Mouse (Mus musculus): ENCODE measurements around the gene Cyp2d11. TPM values are rescaled to one million over a fixed set of nuclear protein-coding genes. Genes with fewer than 3 reads are reported as not detected.
"Not testable (repeated sequence)": the region's sequence is repeated elsewhere in the genome, so short reads cannot be mapped to it uniquely, and the experiment has no call there.

The Cyp2d11 gene
- polyA plus RNA-seq, 1 experiment from 2014 or later, result not detected

GRCm38 (mm10) chr15:82416797-82417789 is 23.3 kb upstream of the Cyp2d11 start:
- Histone ChIP-seq H3K27ac (ENCODE audit: low read length) (0 out of 2 replicates have a peak overlapping the region, but pooled peaks have one; percentile 36), H3K4me2 (replicated peaks; ENCODE audit: low read depth, low read length) (peak overlapping the region; percentile 46), H3K9ac (replicated peaks; ENCODE audit: low read length) (peak overlapping the region; percentile 49), H3K9me3 (ENCODE audit: low read length) (no peaks in the 10 kb centered on the region), H3K36me3 (ENCODE audit: insufficient read depth, low read length) (no peaks in the 10 kb centered on the region), H3K27me3 (ENCODE audit: insufficient read depth, low read length) (no peaks in the 10 kb centered on the region), H3K4me3 (ENCODE audit: low read length) (0 out of 2 replicates have a peak overlapping the region, but pooled peaks have one; percentile 23), H3K4me1 (ENCODE audit: insufficient read depth, low read length) (peaks cover 9% of the 10 kb centered on the region; the same call in 1 of the 2 replicates)
- ATAC-seq (ENCODE audit: low FRiP score, low TSS enrichment), result peak; percentile 96
- WGBS, result 28% methylated on average over 15 of the region's 16 CpGs

DNA sequence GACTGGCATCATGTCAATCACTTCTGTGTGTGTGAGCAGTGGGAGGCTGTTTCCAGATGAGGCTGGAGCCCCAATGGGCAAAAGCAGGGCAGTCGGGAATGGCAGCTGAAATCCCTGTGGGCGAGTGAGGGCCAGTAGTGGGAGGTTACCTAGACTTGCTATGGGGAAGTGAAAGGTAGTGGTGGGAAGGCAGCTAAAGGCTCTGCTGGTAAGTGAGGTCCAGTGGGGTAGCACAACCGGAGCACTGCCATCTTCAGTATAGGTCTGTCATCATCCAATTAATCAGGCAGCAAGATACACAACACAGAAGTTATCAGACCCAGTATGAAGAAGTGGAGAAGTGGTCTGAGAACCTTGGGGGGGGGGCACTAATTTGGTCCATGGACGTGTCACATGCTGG is 13.7 kb upstream of the Cyp2d11 start:
- H3K27ac ChIP-seq (ENCODE audit: low read length), result no peak overlapping the region
- H3K27me3 ChIP-seq (ENCODE audit: insufficient read depth, low read length), result no peaks in the 10 kb centered on the region
- no peaks in the 10 kb centered on the region for H3K36me3 ChIP-seq (ENCODE audit: insufficient read depth, low read length)
- WGBS, result 76% methylated on average over 4 of the region's 4 CpGs
- H3K4me2 ChIP-seq (replicated peaks; ENCODE audit: low read depth, low read length), result no peak overlapping the region
- ATAC-seq (ENCODE audit: low FRiP score, low TSS enrichment), result no peak
- H3K9me3 ChIP-seq (ENCODE audit: low read length), result no peaks in the 10 kb centered on the region
- H3K4me3 ChIP-seq (ENCODE audit: low read length), result no peak overlapping the region
- no peaks in the 10 kb centered on the region for H3K4me1 ChIP-seq (ENCODE audit: insufficient read depth, low read length)
- no peak overlapping the region for H3K9ac ChIP-seq (replicated peaks; ENCODE audit: low read length)

- no peak within 1 kb of the TSS for H3K27ac ChIP-seq (ENCODE audit: low read length)
- H3K4me3 ChIP-seq (ENCODE audit: low read length), result no peak within 1 kb of the TSS
- H3K36me3 ChIP-seq (ENCODE audit: insufficient read depth, low read length), result no peaks in the 10 kb centered on the region
- no peak for ATAC-seq (ENCODE audit: low FRiP score, low TSS enrichment)
- H3K9ac ChIP-seq (replicated peaks; ENCODE audit: low read length), result no peak within 1 kb of the TSS
- WGBS, result 90% methylated on average over 6 of the region's 6 CpGs
- H3K4me1 ChIP-seq (ENCODE audit: insufficient read depth, low read length), result no peaks in the 10 kb centered on the region
- H3K9me3 ChIP-seq (ENCODE audit: low read length), result no peaks in the 10 kb centered on the region
- no peaks in the 10 kb centered on the region for H3K27me3 ChIP-seq (ENCODE audit: insufficient read depth, low read length)
- H3K4me2 ChIP-seq (replicated peaks; ENCODE audit: low read depth, low read length), result no peak within 1 kb of the TSS
These were observed 13.2 kb upstream of the Cyp2d11 start, which contains the start of gene Cyp2d10 for GRCm38 (mm10) chr15:82406981-82407380. TSS of gene Cyp2d10 (minus strand) at chr15:82407195.

DNA sequence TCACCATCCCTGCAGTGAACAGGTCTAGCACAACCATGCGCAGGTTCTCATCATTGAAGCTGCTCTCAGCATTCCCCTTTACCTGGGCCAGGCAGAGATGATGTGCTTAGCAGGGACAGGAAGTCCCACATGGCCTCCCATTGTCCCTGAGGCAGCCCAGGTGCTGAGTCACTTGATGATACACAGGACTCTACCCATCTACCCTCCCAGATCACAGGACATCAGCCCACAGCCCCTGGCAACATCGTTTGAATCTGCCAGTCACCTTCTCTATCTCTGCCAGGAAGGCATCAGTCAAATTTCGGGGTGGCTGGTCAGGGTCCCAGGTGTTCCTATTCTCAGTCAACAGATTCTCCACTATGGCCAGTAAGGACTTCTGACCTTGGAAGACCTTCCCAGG is 10.3 kb upstream of the Cyp2d11 start:
- Histone ChIP-seq H3K9ac (replicated peaks; ENCODE audit: low read length) (no peak overlapping the region), H3K36me3 (ENCODE audit: insufficient read depth, low read length) (no peaks in the 10 kb centered on the region), H3K4me3 (ENCODE audit: low read length) (no peak overlapping the region), H3K4me2 (replicated peaks; ENCODE audit: low read depth, low read length) (no peak overlapping the region), H3K9me3 (ENCODE audit: low read length) (no peaks in the 10 kb centered on the region), H3K27me3 (ENCODE audit: insufficient read depth, low read length) (no peaks in the 10 kb centered on the region), H3K4me1 (ENCODE audit: insufficient read depth, low read length) (no peaks in the 10 kb centered on the region), H3K27ac (ENCODE audit: low read length) (no peak overlapping the region)
- 81% methylated on average over 3 of the region's 3 CpGs for WGBS
- ATAC-seq (ENCODE audit: low FRiP score, low TSS enrichment), result no peak

DNA sequence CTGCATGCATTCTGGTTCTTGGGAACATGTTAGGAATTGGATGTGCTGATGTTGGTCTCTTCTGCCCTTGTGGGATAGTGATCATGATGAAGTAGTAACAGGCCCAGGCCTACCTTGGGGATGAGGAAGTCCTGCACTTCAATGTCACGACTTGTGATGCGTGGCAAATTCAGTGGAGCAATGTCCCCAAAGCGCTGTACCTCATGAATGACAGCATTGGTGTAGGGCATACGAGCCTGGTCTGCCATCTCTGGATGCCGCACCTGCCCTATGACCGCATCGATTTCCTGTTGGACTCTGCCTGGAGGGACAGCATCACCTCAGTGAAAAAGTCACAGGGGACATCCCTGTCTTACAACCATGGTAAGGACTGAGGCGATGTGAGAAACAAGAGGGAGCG is 9.8 kb upstream of the Cyp2d11 start:
- ATAC-seq (ENCODE audit: low FRiP score, low TSS enrichment), result no peak
- 92% methylated on average over 9 of the region's 9 CpGs for WGBS

DNA sequence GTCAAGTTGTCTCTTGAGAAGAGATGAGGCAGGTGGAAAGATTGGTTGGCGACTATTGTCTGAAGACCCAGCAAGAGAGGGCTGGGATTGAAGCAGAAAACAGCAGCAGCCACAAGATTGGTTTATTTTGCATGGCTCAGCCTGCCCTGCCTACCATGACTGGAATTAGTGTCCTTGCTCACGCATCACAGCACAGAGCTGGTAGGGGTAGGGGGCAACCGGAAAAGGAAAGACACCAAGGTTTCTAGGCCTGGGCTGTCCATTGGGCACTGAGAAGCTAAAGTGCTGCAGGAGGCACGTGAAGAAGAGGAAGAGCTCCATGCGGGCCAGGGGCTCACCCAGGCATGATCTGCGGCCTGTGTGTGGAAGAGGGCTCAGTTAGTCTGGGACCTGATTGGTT is 8.9 kb upstream of the Cyp2d11 start:
- no peaks in the 10 kb centered on the region for H3K9me3 ChIP-seq (ENCODE audit: low read length)
- no peak overlapping the region for H3K4me2 ChIP-seq (replicated peaks; ENCODE audit: low read depth, low read length)
- H3K4me3 ChIP-seq (ENCODE audit: low read length), result no peak overlapping the region
- WGBS, result 81% methylated on average over 6 of the region's 6 CpGs
- H3K4me1 ChIP-seq (ENCODE audit: insufficient read depth, low read length), result no peaks in the 10 kb centered on the region
- ATAC-seq (ENCODE audit: low FRiP score, low TSS enrichment), result no peak
- no peak overlapping the region for H3K9ac ChIP-seq (replicated peaks; ENCODE audit: low read length)
- no peaks in the 10 kb centered on the region for H3K36me3 ChIP-seq (ENCODE audit: insufficient read depth, low read length)
- H3K27me3 ChIP-seq (ENCODE audit: insufficient read depth, low read length), result no peaks in the 10 kb centered on the region
- no peak overlapping the region for H3K27ac ChIP-seq (ENCODE audit: low read length)

More for the DNA sequence above, 9.8 kb upstream of the Cyp2d11 start:
- Histone ChIP-seq H3K9ac (replicated peaks; ENCODE audit: low read length) (no peak overlapping the region), H3K4me2 (replicated peaks; ENCODE audit: low read depth, low read length) (no peak overlapping the region), H3K4me3 (ENCODE audit: low read length) (no peak overlapping the region), H3K9me3 (ENCODE audit: low read length) (no peaks in the 10 kb centered on the region), H3K27ac (ENCODE audit: low read length) (no peak overlapping the region), H3K4me1 (ENCODE audit: insufficient read depth, low read length) (no peaks in the 10 kb centered on the region), H3K36me3 (ENCODE audit: insufficient read depth, low read length) (no peaks in the 10 kb centered on the region), H3K27me3 (ENCODE audit: insufficient read depth, low read length) (no peaks in the 10 kb centered on the region)

- ATAC-seq (ENCODE audit: low FRiP score, low TSS enrichment), result no peak
- no peak overlapping the region for H3K9ac ChIP-seq (replicated peaks; ENCODE audit: low read length)
- no peaks in the 10 kb centered on the region for H3K4me1 ChIP-seq (ENCODE audit: insufficient read depth, low read length)
These were observed 8.3 kb upstream of the Cyp2d11 start for GRCm38 (mm10) chr15:82402106-82402505.

GRCm38 (mm10) chr15:82401516-82401915 is 7.7 kb upstream of the Cyp2d11 start:
- ATAC-seq (ENCODE audit: low FRiP score, low TSS enrichment), result no peak
- Histone ChIP-seq H3K27ac (ENCODE audit: low read length) (no peak overlapping the region), H3K4me2 (replicated peaks; ENCODE audit: low read depth, low read length) (no peak overlapping the region), H3K36me3 (ENCODE audit: insufficient read depth, low read length) (no peaks in the 10 kb centered on the region), H3K4me1 (ENCODE audit: insufficient read depth, low read length) (no peaks in the 10 kb centered on the region), H3K4me3 (ENCODE audit: low read length) (no peak overlapping the region), H3K9ac (replicated peaks; ENCODE audit: low read length) (no peak overlapping the region), H3K27me3 (ENCODE audit: insufficient read depth, low read length) (no peaks in the 10 kb centered on the region), H3K9me3 (ENCODE audit: low read length) (no peaks in the 10 kb centered on the region)
- WGBS, result 58% methylated on average over 2 of the region's 2 CpGs

More at GRCm38 (mm10) chr15:82402106-82402505, 8.3 kb upstream of the Cyp2d11 start:
- Histone ChIP-seq H3K9me3 (ENCODE audit: low read length) (no peaks in the 10 kb centered on the region), H3K36me3 (ENCODE audit: insufficient read depth, low read length) (no peaks in the 10 kb centered on the region), H3K4me3 (ENCODE audit: low read length) (no peak overlapping the region), H3K4me2 (replicated peaks; ENCODE audit: low read depth, low read length) (no peak overlapping the region), H3K27me3 (ENCODE audit: insufficient read depth, low read length) (no peaks in the 10 kb centered on the region), H3K27ac (ENCODE audit: low read length) (no peak overlapping the region)

DNA sequence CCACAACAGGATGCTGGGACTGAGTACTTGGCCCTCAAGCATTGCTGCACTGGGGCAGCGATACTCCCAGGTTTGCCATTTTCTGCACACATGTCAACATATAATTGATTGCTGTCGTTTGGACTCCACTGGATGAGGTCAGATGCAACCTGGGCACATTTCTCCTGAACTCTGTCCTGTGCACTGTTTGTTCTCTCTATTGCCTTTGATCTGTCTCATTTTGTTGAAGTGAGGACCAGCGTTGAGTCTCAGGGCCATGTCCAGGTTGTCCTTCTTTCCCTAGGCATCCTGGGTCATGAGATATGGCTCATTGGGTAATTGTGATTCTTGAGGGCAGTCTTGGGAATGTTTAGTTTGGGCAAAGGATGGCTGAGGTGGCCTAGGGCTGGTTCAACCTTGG is 2.1 kb upstream of the Cyp2d11 start:
- not testable (repeated sequence) for ATAC-seq (ENCODE audit: low FRiP score, low TSS enrichment); H3K4me2 ChIP-seq (replicated peaks; ENCODE audit: low read depth, low read length); H3K4me1 ChIP-seq (ENCODE audit: insufficient read depth, low read length); H3K36me3 ChIP-seq (ENCODE audit: insufficient read depth, low read length); H3K9ac ChIP-seq (replicated peaks; ENCODE audit: low read length); H3K27ac ChIP-seq (ENCODE audit: low read length); H3K27me3 ChIP-seq (ENCODE audit: insufficient read depth, low read length); H3K9me3 ChIP-seq (ENCODE audit: low read length); H3K4me3 ChIP-seq (ENCODE audit: low read length)
- WGBS, result 85% methylated on average over 3 of the region's 3 CpGs

GRCm38 (mm10) chr15:82389916-82390315 is 3.9 kb downstream of the Cyp2d11 start:
- H3K9me3 ChIP-seq (ENCODE audit: low read length); H3K9ac ChIP-seq (replicated peaks; ENCODE audit: low read length); H3K4me2 ChIP-seq (replicated peaks; ENCODE audit: low read depth, low read length); H3K36me3 ChIP-seq (ENCODE audit: insufficient read depth, low read length); H3K4me1 ChIP-seq (ENCODE audit: insufficient read depth, low read length); ATAC-seq (ENCODE audit: low FRiP score, low TSS enrichment); H3K27me3 ChIP-seq (ENCODE audit: insufficient read depth, low read length); H3K27ac ChIP-seq (ENCODE audit: low read length); H3K4me3 ChIP-seq (ENCODE audit: low read length): not testable (repeated sequence)
- 89% methylated on average over 10 of the region's 10 CpGs for WGBS

Measured in kidney, embryonic 16.5 days (tissue).